Mouse (Mus musculus): ENCODE measurements around the gene Grik1. TPM values are rescaled to one million over a fixed set of nuclear protein-coding genes. Genes with fewer than 3 reads are reported as not detected.

The Grik1 gene
- polyA plus RNA-seq, 1 experiment = not detected

GRCm38 (mm10) chr16:88125098-88125497 is 165.0 kb downstream of the Grik1 start:
- H3K79me3 ChIP-seq (ENCODE audit: low read depth) = no peaks in the 10 kb centered on the region

GRCm38 (mm10) chr16:88112551-88113138 is 177.4 kb downstream of the Grik1 start:
- Histone ChIP-seq H3K36me3 (ENCODE audit: control insufficient read depth, insufficient read depth) (no peaks in the 10 kb centered on the region), H3K27me3 (ENCODE audit: control insufficient read depth, insufficient read depth, insufficient read length) (no peaks in the 10 kb centered on the region), H3ac (ENCODE audit: control insufficient read depth, insufficient read length, low read depth) (no peak overlapping the region), H3K79me2 (ENCODE audit: control insufficient read depth, insufficient read depth) (no peaks in the 10 kb centered on the region), H3K79me3 (ENCODE audit: low read depth) (no peaks in the 10 kb centered on the region), H3K4me3 (ENCODE audit: insufficient read depth, poor library complexity, severe bottlenecking) (no peak overlapping the region)
- no peak for TF ChIP-seq MAX (IDR thresholded peaks at IDR 0.05)
- no peak for TF ChIP-seq MYOG (IDR thresholded peaks at IDR 0.05; ENCODE audit: control insufficient read depth, extremely low read depth, insufficient read length)
- no peak for TF ChIP-seq CTCF (IDR thresholded peaks at IDR 0.05; ENCODE audit: control insufficient read depth, insufficient read depth, insufficient read length)
- no peak for TF ChIP-seq MYOD1 (IDR thresholded peaks at IDR 0.05; ENCODE audit: control insufficient read depth, insufficient read length, low read depth)
- no peak for TF ChIP-seq FOSL1 (IDR thresholded peaks at IDR 0.05; ENCODE audit: insufficient read depth, low read length, poor library complexity, severe bottlenecking)
- TF ChIP-seq USF1 (IDR thresholded peaks at IDR 0.05; ENCODE audit: low read depth) = no peak
- no peak for TF ChIP-seq CEBPB (IDR thresholded peaks at IDR 0.05; ENCODE audit: low read depth)

More at GRCm38 (mm10) chr16:88125098-88125497, 165.0 kb downstream of the Grik1 start:
- Histone ChIP-seq H3K79me2 (ENCODE audit: control insufficient read depth, insufficient read depth) (no peaks in the 10 kb centered on the region), H3ac (ENCODE audit: control insufficient read depth, insufficient read length, low read depth) (no peak overlapping the region), H3K27me3 (ENCODE audit: control insufficient read depth, insufficient read depth, insufficient read length) (no peaks in the 10 kb centered on the region), H3K4me3 (ENCODE audit: insufficient read depth, poor library complexity, severe bottlenecking) (no peak overlapping the region), H3K36me3 (ENCODE audit: control insufficient read depth, insufficient read depth) (no peaks in the 10 kb centered on the region)
- TF ChIP-seq FOSL1 (IDR thresholded peaks at IDR 0.05; ENCODE audit: insufficient read depth, low read length, poor library complexity, severe bottlenecking) (no peak), MAX (IDR thresholded peaks at IDR 0.05) (no peak), MYOG (IDR thresholded peaks at IDR 0.05; ENCODE audit: control insufficient read depth, extremely low read depth, insufficient read length) (no peak), CTCF (IDR thresholded peaks at IDR 0.05; ENCODE audit: control insufficient read depth, insufficient read depth, insufficient read length) (no peak), USF1 (IDR thresholded peaks at IDR 0.05; ENCODE audit: low read depth) (no peak), MYOD1 (IDR thresholded peaks at IDR 0.05; ENCODE audit: control insufficient read depth, insufficient read length, low read depth) (no peak), CEBPB (IDR thresholded peaks at IDR 0.05; ENCODE audit: low read depth) (no peak)

- Histone ChIP-seq H3K4me3 (ENCODE audit: insufficient read depth, poor library complexity, severe bottlenecking) (no peak overlapping the region), H3K36me3 (ENCODE audit: control insufficient read depth, insufficient read depth) (no peaks in the 10 kb centered on the region), H3K79me3 (ENCODE audit: low read depth) (no peaks in the 10 kb centered on the region), H3K79me2 (ENCODE audit: control insufficient read depth, insufficient read depth) (no peaks in the 10 kb centered on the region), H3K27me3 (ENCODE audit: control insufficient read depth, insufficient read depth, insufficient read length) (no peaks in the 10 kb centered on the region), H3ac (ENCODE audit: control insufficient read depth, insufficient read length, low read depth) (no peak overlapping the region)
- TF ChIP-seq MAX (IDR thresholded peaks at IDR 0.05) (no peak), MYOG (IDR thresholded peaks at IDR 0.05; ENCODE audit: control insufficient read depth, extremely low read depth, insufficient read length) (no peak), CEBPB (IDR thresholded peaks at IDR 0.05; ENCODE audit: low read depth) (no peak), MYOD1 (IDR thresholded peaks at IDR 0.05; ENCODE audit: control insufficient read depth, insufficient read length, low read depth) (no peak), FOSL1 (IDR thresholded peaks at IDR 0.05; ENCODE audit: insufficient read depth, low read length, poor library complexity, severe bottlenecking) (no peak), CTCF (IDR thresholded peaks at IDR 0.05; ENCODE audit: control insufficient read depth, insufficient read depth, insufficient read length) (no peak), USF1 (IDR thresholded peaks at IDR 0.05; ENCODE audit: low read depth) (no peak)
Measured at GRCm38 (mm10) chr16:88111459-88111858, 178.6 kb downstream of the Grik1 start.

DNA sequence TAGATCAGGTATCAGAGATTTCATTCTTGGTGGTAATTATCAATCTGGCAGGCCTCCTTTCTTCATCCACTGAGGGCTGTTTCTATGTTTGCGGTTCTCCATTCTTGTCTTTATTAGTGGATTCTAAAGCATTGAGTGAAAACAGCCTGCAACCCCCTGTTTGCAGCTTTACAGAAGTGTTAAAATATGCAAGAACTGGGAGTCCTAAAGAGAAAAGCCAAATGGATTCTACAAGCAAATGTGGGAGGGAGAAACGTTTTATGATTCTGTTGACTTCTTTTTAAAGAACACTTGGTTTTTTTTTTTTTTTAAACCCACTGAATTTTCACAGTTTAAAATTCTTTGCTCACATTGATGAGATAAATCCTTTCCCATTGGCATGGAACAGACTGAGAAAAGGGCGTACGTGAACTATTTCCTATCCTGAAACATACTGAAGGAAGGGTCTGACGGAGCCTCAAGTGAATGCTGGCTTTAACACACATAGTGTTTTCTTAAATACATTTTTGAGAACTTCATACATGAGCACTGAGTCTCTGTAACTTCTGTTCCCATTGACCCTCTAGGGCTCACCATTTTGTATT is 195.8 kb downstream of the Grik1 start:
- Histone ChIP-seq H3ac (ENCODE audit: control insufficient read depth, insufficient read length, low read depth) (no peak overlapping the region), H3K79me3 (ENCODE audit: low read depth) (no peaks in the 10 kb centered on the region), H3K27me3 (ENCODE audit: control insufficient read depth, insufficient read depth, insufficient read length) (no peaks in the 10 kb centered on the region), H3K79me2 (ENCODE audit: control insufficient read depth, insufficient read depth) (no peaks in the 10 kb centered on the region), H3K4me3 (ENCODE audit: insufficient read depth, poor library complexity, severe bottlenecking) (no peak overlapping the region), H3K36me3 (ENCODE audit: control insufficient read depth, insufficient read depth) (no peaks in the 10 kb centered on the region)
- TF ChIP-seq MYOD1 (IDR thresholded peaks at IDR 0.05; ENCODE audit: control insufficient read depth, insufficient read length, low read depth) (no peak), USF1 (IDR thresholded peaks at IDR 0.05; ENCODE audit: low read depth) (no peak), MYOG (IDR thresholded peaks at IDR 0.05; ENCODE audit: control insufficient read depth, extremely low read depth, insufficient read length) (no peak), CEBPB (IDR thresholded peaks at IDR 0.05; ENCODE audit: low read depth) (no peak), MAX (IDR thresholded peaks at IDR 0.05) (no peak), FOSL1 (IDR thresholded peaks at IDR 0.05; ENCODE audit: insufficient read depth, low read length, poor library complexity, severe bottlenecking) (no peak), CTCF (IDR thresholded peaks at IDR 0.05; ENCODE audit: control insufficient read depth, insufficient read depth, insufficient read length) (no peak)

GRCm38 (mm10) chr16:88087280-88087679 is 202.8 kb downstream of the Grik1 start:
- TF ChIP-seq MYOD1 (IDR thresholded peaks at IDR 0.05; ENCODE audit: control insufficient read depth, insufficient read length, low read depth) (no peak), CTCF (IDR thresholded peaks at IDR 0.05; ENCODE audit: control insufficient read depth, insufficient read depth, insufficient read length) (no peak)
- no peak overlapping the region for H3K4me3 ChIP-seq (ENCODE audit: insufficient read depth, poor library complexity, severe bottlenecking)
- H3K36me3 ChIP-seq (ENCODE audit: control insufficient read depth, insufficient read depth) = no peaks in the 10 kb centered on the region
- H3ac ChIP-seq (ENCODE audit: control insufficient read depth, insufficient read length, low read depth) = no peak overlapping the region
- H3K79me3 ChIP-seq (ENCODE audit: low read depth) = no peaks in the 10 kb centered on the region
- no peaks in the 10 kb centered on the region for H3K79me2 ChIP-seq (ENCODE audit: control insufficient read depth, insufficient read depth)
- H3K27me3 ChIP-seq (ENCODE audit: control insufficient read depth, insufficient read depth, insufficient read length) = no peaks in the 10 kb centered on the region
